In the genomic region with DNA sequence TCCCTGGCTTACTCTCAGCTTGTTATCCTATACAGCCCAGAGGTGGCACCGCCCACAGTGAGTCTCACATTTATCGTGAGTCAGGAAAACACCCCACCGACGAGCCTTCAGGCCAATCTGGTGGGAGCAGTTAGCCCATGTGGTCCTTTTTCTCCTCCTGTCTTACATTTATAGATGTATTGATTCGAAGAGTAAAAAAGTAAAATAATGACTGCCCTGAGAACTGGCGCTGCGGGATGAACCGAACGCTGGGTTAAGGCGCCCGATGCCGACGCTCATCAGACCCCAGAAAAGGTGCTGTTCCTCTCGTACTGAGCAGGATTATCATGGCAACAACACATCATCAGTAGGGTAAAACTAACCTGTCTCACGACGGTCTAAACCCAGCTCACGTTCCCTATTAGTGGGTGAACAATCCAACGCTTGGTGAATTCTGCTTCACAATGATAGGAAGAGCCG, we compare ENCODE assay signal across 1 mouse cellular context.
TF ChIP-seq lines count a peak whose summit lies in the region.

No protein-coding gene starts in this region.

TF ChIP-seq in MEL, 35 proteins besides CTCF, POLR2A, EP300 and RAD21 (continued from another document):
- TF ChIP-seq KAT2A (conservative IDR thresholded peaks at IDR 0.05; ENCODE audit: low read depth, low read length) (no peak), MXI1 (IDR thresholded peaks at IDR 0.05; ENCODE audit: low read depth, low read length) (peak; percentile 70), SMC3 (IDR thresholded peaks at IDR 0.05; ENCODE audit: low read depth, low read length) (no peak), TCF12 (IDR thresholded peaks at IDR 0.05; ENCODE audit: low read depth, low read length) (0 out of 2 replicates have a peak, but pooled peaks have one; percentile 5), POLR2AphosphoS2 (IDR thresholded peaks at IDR 0.05; ENCODE audit: low read length) (no peak; the same call in 1 of the 2 replicates), RCOR1 (IDR thresholded peaks at IDR 0.05; ENCODE audit: low read depth, low read length) (no peak), HCFC1 (IDR thresholded peaks at IDR 0.05; ENCODE audit: low read depth, low read length) (no peak), USF1 (IDR thresholded peaks at IDR 0.05; ENCODE audit: low read depth, low read length) (peak; percentile 75), CHD2 (IDR thresholded peaks at IDR 0.05; ENCODE audit: low read length) (no peak), NRF1 (IDR thresholded peaks at IDR 0.05; ENCODE audit: insufficient read depth, low read depth, low read length, poor library complexity, severe bottlenecking) (no peak), MYB (IDR thresholded peaks at IDR 0.05; ENCODE audit: low read depth, low read length) (no peak), ETS1 (IDR thresholded peaks at IDR 0.05; ENCODE audit: low read depth, low read length) (0 out of 2 replicates have a peak, but pooled peaks have one; percentile 34), UBTF (IDR thresholded peaks at IDR 0.05; ENCODE audit: borderline replicate concordance, insufficient read depth, low read depth, low read length) (0 out of 2 replicates have a peak, but pooled peaks have one; percentile 96), POLR2AphosphoS5 (IDR thresholded peaks at IDR 0.05; ENCODE audit: borderline replicate concordance, low read depth, low read length) (peak; percentile 67; the same call in 1 of the 2 replicates), BHLHE40 (IDR thresholded peaks at IDR 0.05; ENCODE audit: borderline replicate concordance, low read depth, low read length) (peak; percentile 5; the same call in 1 of the 2 replicates), ELF1 (IDR thresholded peaks at IDR 0.05; ENCODE audit: low read depth, low read length) (no peak), GATA1 (IDR thresholded peaks at IDR 0.05; ENCODE audit: low read depth, low read length) (peak; percentile 2; the same call in 1 of the 2 replicates), ZNF384 (IDR thresholded peaks at IDR 0.05; ENCODE audit: low read depth, low read length) (0 out of 2 replicates have a peak, but pooled peaks have one; percentile 34), MAZ (IDR thresholded peaks at IDR 0.05; ENCODE audit: low read depth, low read length) (0 out of 2 replicates have a peak, but pooled peaks have one; percentile 51), ZMIZ1 (IDR thresholded peaks at IDR 0.05; ENCODE audit: low read depth, low read length) (peak; percentile 72; the same call in 1 of the 2 replicates), E2F4 (IDR thresholded peaks at IDR 0.05; ENCODE audit: borderline replicate concordance, low read depth, low read length) (no peak), NELFE (IDR thresholded peaks at IDR 0.05; ENCODE audit: low read depth, low read length) (peak; percentile 56), TBP (IDR thresholded peaks at IDR 0.05; ENCODE audit: low read depth, low read length) (peak; percentile 62; the same call in 1 of the 2 replicates), TAL1 (IDR thresholded peaks at IDR 0.05; ENCODE audit: low read length) (0 out of 2 replicates have a peak, but pooled peaks have one; percentile 7), MYC (IDR thresholded peaks at IDR 0.05; ENCODE audit: low read depth, low read length) (peak; percentile 74), GABPA (IDR thresholded peaks at IDR 0.05; ENCODE audit: low read depth, low read length) (0 out of 2 replicates have a peak, but pooled peaks have one; percentile 27)
